Mouse (Mus musculus) forebrain, embryonic 14.5 days (tissue): ENCODE results near the gene Ankrd33b. TPM values are rescaled to one million over a fixed set of nuclear protein-coding genes. Genes with fewer than 3 reads are reported as not detected.
A peak's percentile ranks its signal among the peaks of the same experiment; 100 is the strongest.

Experiments
- ATAC-seq: fragments of 200-750 bp; cut with Nextera tagmentation; 2 replicates; pipeline ENCODE4 v1.8.0; 2017; ENCODE audit warnings: mild to moderate bottlenecking, moderate library complexity
- DNase-seq: peaks from one replicate; pipeline ENCODE4 v3.0.0-alpha.2; 2015; ENCODE audit warnings: low spot score
- H3K27ac ChIP-seq: fragments of 300-500 bp; sonication (generic); 2 replicates; pipeline ENCODE4 v1.5.1; 2014; ENCODE audit warnings: low read depth, mild to moderate bottlenecking, control low read depth, low read length, moderate library complexity
- H3K27me3 ChIP-seq: fragments of 300-500 bp; sonication (generic); replicated peaks from 2 replicates; pipeline ENCODE4 v1.6.1; 2014; ENCODE audit warnings: low read length, control low read depth, mixed read lengths; ENCODE audit not compliant: control insufficient read depth, insufficient read depth
- H3K36me3 ChIP-seq: fragments of 300-500 bp; sonication (generic); 2 replicates; pipeline ENCODE4 v1.6.1; 2014; ENCODE audit warnings: low read length, control low read depth; ENCODE audit not compliant: control insufficient read depth, insufficient read depth
- H3K4me1 ChIP-seq: fragments of 300-500 bp; sonication (generic); 2 replicates; pipeline ENCODE4 v1.6.1; 2014; ENCODE audit warnings: antibody characterized with exemption, low read length, control low read depth; ENCODE audit not compliant: control insufficient read depth, insufficient read depth
- H3K4me2 ChIP-seq: fragments of 300-500 bp; sonication (generic); 2 replicates; pipeline ENCODE4 v1.6.1; 2014; ENCODE audit warnings: mild to moderate bottlenecking, control low read depth, low read length
- H3K4me3 ChIP-seq: fragments of 300-500 bp; sonication (generic); 2 replicates; pipeline ENCODE4 v1.5.1; 2014; ENCODE audit warnings: low read depth, low read length, control low read depth
- H3K9ac ChIP-seq: fragments of 300-500 bp; sonication (generic); 2 replicates; pipeline ENCODE4 v1.6.1; 2014; ENCODE audit warnings: mild to moderate bottlenecking, low read length, control low read depth, moderate library complexity
- H3K9me3 ChIP-seq: fragments of 300-500 bp; sonication (generic); replicated peaks from 2 replicates; pipeline ENCODE4 v1.6.1; 2016; ENCODE audit warnings: low read length, control low read depth, mixed read lengths; ENCODE audit not compliant: control insufficient read depth
- WGBS: fragments of 180-500 bp; shearing (Covaris S2); extraction: QIAGEN DNeasy Blood & Tissue Kit; methylation state at CpG from one replicate; pipeline ENCODE4 v1.1.7; 2014; 5-methylcytosine and 5-hydroxymethylcytosine counted together
- polyA plus RNA-seq: library from polyadenylated mRNA; unstranded; fragments of >200 nt; fragmentation: Nextera tagmentation; extraction: Ambion mirVana; gene quantifications from 2 replicates; pipeline ENCODE4 v1.2.1, GENCODE M21; 2014

Ankrd33b gene
- polyA plus RNA-seq, 1 experiment from 2014 or later, result 0.70 TPM

DNA sequence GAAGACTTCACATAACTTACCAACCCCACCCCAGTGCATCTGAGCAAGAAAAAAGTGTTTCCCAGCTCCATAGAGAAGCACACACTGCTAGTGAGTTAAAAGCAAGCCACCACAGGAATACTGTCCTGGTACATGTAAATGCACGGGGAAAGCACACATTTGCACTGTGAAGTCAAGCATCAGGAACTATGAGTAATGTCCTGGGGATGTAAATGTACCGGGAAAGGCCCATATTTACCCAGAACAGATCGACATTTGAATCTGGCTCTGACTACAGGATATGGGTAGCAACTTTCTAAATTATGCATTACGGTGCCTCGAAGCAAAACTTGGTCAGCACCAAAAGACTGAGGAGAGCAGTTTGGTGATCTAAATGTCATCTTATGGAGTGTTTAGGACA, 18.5 kb downstream of the Ankrd33b start:
- WGBS, result 92% methylated on average over 5 of the region's 5 CpGs
- Histone ChIP-seq H3K9me3 (no peaks in the 10 kb centered on the region), H3K36me3 (no peaks in the 10 kb centered on the region), H3K9ac (no peak overlapping the region), H3K4me1 (no peaks in the 10 kb centered on the region), H3K27ac (no peak overlapping the region), H3K27me3 (no peaks in the 10 kb centered on the region), H3K4me3 (no peak overlapping the region), H3K4me2 (no peak overlapping the region)
- ATAC-seq (no peak), DNase-seq (no peak)

- Histone ChIP-seq H3K36me3 (no peaks in the 10 kb centered on the region), H3K27ac (no peak overlapping the region), H3K9me3 (no peaks in the 10 kb centered on the region), H3K4me1 (no peaks in the 10 kb centered on the region), H3K27me3 (no peaks in the 10 kb centered on the region), H3K4me2 (no peak overlapping the region), H3K4me3 (no peak overlapping the region), H3K9ac (no peak overlapping the region)
- DNase-seq (no peak), ATAC-seq (no peak)
- WGBS, result 84% methylated on average over 5 of the region's 5 CpGs
Observed at GRCm38 (mm10) chr15:31348241-31348640, 19.3 kb downstream of the Ankrd33b start.

DNA sequence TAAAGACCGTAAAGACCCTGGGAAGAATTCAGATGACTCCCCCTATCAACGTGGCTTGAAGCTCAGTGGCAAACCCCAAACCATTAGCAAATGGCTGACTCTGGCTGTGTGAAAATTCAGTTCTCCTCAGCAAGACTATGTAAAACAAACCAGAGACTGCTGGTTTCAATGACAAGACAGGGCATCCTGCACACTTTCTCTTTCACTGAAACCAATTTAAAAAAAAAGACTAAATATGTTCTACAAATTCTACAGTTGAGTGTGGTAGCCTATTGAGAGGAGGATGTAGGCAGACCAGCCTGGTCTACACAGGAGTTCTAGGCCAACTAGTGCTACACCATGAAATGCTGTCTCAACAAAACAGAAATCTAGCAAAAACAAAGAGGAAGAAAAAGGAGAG, 21.0 kb downstream of the Ankrd33b start:
- no peaks in the 10 kb centered on the region for H3K36me3 ChIP-seq
- H3K4me2 ChIP-seq, result no peak overlapping the region
- H3K27me3 ChIP-seq, result no peaks in the 10 kb centered on the region
- ATAC-seq (no peak), DNase-seq (no peak)
- H3K4me1 ChIP-seq, result no peaks in the 10 kb centered on the region
- H3K9me3 ChIP-seq, result no peaks in the 10 kb centered on the region
- 30% methylated on average over 2 of the region's 2 CpGs for WGBS
- H3K27ac ChIP-seq, result no peak overlapping the region
- H3K4me3 ChIP-seq, result no peak overlapping the region
- H3K9ac ChIP-seq, result no peak overlapping the region

- WGBS, result 86% methylated on average over 9 of the region's 9 CpGs
- Histone ChIP-seq H3K27me3 (no peaks in the 10 kb centered on the region), H3K36me3 (no peaks in the 10 kb centered on the region), H3K9me3 (no peaks in the 10 kb centered on the region), H3K4me3 (no peak overlapping the region), H3K4me2 (no peak overlapping the region), H3K4me1 (no peaks in the 10 kb centered on the region), H3K9ac (no peak overlapping the region), H3K27ac (no peak overlapping the region)
- no peak for DNase-seq
- ATAC-seq, result no peak
Observed at GRCm38 (mm10) chr15:31345366-31345765, 22.2 kb downstream of the Ankrd33b start.

GRCm38 (mm10) chr15:31344811-31345211, 22.7 kb downstream of the Ankrd33b start:
- DNase-seq, result peak; percentile 44
- ATAC-seq, result peak; percentile 37; the same call in 1 of the 2 replicates
- WGBS, result 84% methylated on average over 18 of the region's 18 CpGs
- H3K27me3 ChIP-seq, result no peaks in the 10 kb centered on the region
- no peak overlapping the region for H3K9ac ChIP-seq
- no peaks in the 10 kb centered on the region for H3K36me3 ChIP-seq
- no peaks in the 10 kb centered on the region for H3K9me3 ChIP-seq
- H3K4me2 ChIP-seq, result no peak overlapping the region
- H3K4me3 ChIP-seq, result no peak overlapping the region
- no peaks in the 10 kb centered on the region for H3K4me1 ChIP-seq
- H3K27ac ChIP-seq, result no peak overlapping the region

DNA sequence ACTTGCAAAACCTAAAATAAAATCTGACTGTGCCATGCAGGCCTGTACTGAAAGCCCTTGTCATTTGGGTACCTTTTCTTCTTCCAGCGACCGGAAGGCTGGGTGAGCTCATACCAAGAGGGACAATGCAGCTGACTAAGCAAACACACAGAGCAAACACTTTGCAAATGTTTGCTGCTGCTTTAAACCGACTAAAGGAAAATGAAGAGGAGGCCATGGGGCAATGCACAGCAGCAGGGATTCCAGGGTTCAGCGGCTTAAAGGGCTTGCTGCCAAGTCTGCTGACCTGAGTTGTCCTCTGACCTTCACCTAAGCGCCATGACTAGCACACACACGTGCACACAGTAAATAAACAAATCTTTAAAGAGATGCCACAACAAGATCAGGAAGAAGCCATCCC, 23.9 kb downstream of the Ankrd33b start:
- no peak overlapping the region for H3K4me3 ChIP-seq
- H3K4me1 ChIP-seq, result no peaks in the 10 kb centered on the region
- no peaks in the 10 kb centered on the region for H3K27me3 ChIP-seq
- H3K36me3 ChIP-seq, result no peaks in the 10 kb centered on the region
- 16% methylated on average over 6 of the region's 6 CpGs for WGBS
- no peaks in the 10 kb centered on the region for H3K9me3 ChIP-seq
- DNase-seq (no peak), ATAC-seq (0 out of 2 replicates have a peak, but pooled peaks have one; percentile 27)
- H3K4me2 ChIP-seq, result no peak overlapping the region
- H3K27ac ChIP-seq, result no peak overlapping the region
- H3K9ac ChIP-seq, result no peak overlapping the region

GRCm38 (mm10) chr15:31342496-31342901, 25.0 kb downstream of the Ankrd33b start:
- no peaks in the 10 kb centered on the region for H3K4me1 ChIP-seq
- no peaks in the 10 kb centered on the region for H3K9me3 ChIP-seq
- no peak overlapping the region for H3K4me2 ChIP-seq
- no peak for ATAC-seq
- H3K27me3 ChIP-seq, result no peaks in the 10 kb centered on the region
- H3K9ac ChIP-seq, result no peak overlapping the region
- DNase-seq, result no peak
- WGBS, result 32% methylated on average over 8 of the region's 8 CpGs
- H3K4me3 ChIP-seq, result no peak overlapping the region
- H3K36me3 ChIP-seq, result no peaks in the 10 kb centered on the region
- H3K27ac ChIP-seq, result no peak overlapping the region

GRCm38 (mm10) chr15:31342001-31342400, 25.5 kb downstream of the Ankrd33b start:
- Histone ChIP-seq H3K27ac (no peak overlapping the region), H3K9me3 (no peaks in the 10 kb centered on the region), H3K4me1 (no peaks in the 10 kb centered on the region), H3K36me3 (no peaks in the 10 kb centered on the region), H3K27me3 (no peaks in the 10 kb centered on the region), H3K4me3 (no peak overlapping the region), H3K4me2 (no peak overlapping the region), H3K9ac (no peak overlapping the region)
- ATAC-seq (no peak), DNase-seq (no peak)
- 48% methylated on average over 1 of the region's 1 CpGs for WGBS

DNA sequence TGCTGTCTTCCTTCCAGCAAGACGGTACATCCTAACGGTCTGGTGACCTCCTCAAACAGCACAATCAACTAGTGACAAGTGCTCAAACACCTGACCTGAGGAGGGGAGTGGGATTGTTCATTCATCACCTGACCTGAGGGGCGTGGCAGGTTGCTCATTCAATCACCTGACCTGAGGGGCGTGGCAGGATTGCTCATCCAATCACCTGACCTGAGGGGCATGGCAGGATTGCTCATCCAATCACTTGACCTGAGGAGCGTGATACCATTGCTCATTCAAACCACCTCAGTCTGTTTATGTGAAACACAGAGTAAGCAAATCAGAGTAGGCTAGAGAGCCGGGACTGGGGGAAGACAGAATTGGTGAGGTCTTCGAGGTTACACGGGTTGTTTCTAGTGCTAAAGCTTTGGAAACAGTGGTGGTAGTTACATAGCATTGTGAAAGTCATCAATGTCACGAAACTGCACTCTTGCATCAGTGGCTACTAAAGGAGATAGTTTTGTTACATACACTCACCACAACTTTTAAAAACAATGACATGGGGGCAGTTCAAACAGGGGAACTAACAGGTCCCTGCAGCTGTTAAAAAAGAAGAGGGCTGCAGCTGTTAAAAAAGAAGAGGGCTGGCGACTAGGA, 28.8 kb downstream of the Ankrd33b start:
- Histone ChIP-seq H3K4me3 (no peak overlapping the region), H3K9me3 (no peaks in the 10 kb centered on the region), H3K36me3 (no peaks in the 10 kb centered on the region), H3K9ac (no peak overlapping the region), H3K4me2 (no peak overlapping the region), H3K27me3 (no peaks in the 10 kb centered on the region), H3K4me1 (no peaks in the 10 kb centered on the region), H3K27ac (no peak overlapping the region)
- 85% methylated on average over 10 of the region's 10 CpGs for WGBS
- no peak for DNase-seq
- no peak for ATAC-seq
